Mouse (Mus musculus): ENCODE measurements around the gene Gm20449.
"Not testable (repeated sequence)": the region's sequence is repeated elsewhere in the genome, so short reads cannot be mapped to it uniquely, and the experiment has no call there.

Gene Gm20449

DNA sequence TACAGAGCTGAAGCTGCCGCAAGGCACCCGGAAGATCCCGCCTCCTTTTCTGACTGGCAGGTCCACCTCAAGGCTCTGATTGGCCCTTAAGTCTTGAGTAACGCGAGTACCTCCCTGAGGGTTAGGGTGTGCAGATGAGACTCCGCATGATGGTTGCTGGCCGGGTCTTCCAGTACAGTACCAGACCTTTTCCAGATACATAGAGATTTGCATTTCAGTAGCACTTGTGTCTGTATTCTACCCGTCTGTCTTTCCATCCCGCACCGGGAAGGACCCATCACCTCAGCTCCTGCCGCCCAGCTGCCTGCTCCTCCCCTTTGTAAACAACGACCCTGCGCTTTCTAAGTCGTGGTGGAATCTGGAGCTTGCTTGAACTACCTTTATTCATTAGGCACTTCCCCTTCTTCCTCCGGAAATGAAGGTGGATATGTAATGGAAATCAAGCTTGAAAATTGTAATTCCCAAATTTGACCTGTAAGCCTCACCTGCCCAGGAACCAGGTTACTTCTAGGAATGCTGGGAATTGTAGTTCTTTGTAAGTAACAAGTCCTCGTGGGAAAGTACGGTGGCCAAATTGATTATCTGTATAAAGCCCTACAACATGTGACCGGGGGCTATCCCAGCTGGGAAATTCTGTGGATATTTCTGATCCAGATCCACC is at the start of gene Gm20449, which contains the start of gene AW146154:
Gene Gm20449 (minus strand): TSS at position 29 of the 661 bp plus-strand sequence.
Gene AW146154 (minus strand): TSS at position 502 of the 661 bp plus-strand sequence.
- DNase-seq (ENCODE audit: low spot score in 2 of 2): peak; percentile 97 to 99

GRCm38 (mm10) chr7:41512672-41513071 is 13.5 kb upstream of the Gm20449 start:
- DNase-seq (ENCODE audit: low spot score in 2 of 2): no peak

GRCm38 (mm10) chr7:41512207-41512606 is 13.0 kb upstream of the Gm20449 start:
- no peak for DNase-seq (ENCODE audit: low spot score in 2 of 2)

GRCm38 (mm10) chr7:41502402-41502801 is 3.2 kb upstream of the Gm20449 start:
- no peak for DNase-seq (ENCODE audit: low spot score in 2 of 2)

GRCm38 (mm10) chr7:41500151-41500934 is 1.1 kb upstream of the Gm20449 start:
- DNase-seq (ENCODE audit: low spot score in 2 of 2): peak; percentile 34 to 67

- not testable (repeated sequence) for DNase-seq (ENCODE audit: low spot score in 2 of 2)
These were observed 214 bp downstream of the Gm20449 start for GRCm38 (mm10) chr7:41499018-41499388.

GRCm38 (mm10) chr7:41498464-41498863 is 753 bp downstream of the Gm20449 start:
- not testable (repeated sequence) for DNase-seq (ENCODE audit: low spot score in 2 of 2)

DNA sequence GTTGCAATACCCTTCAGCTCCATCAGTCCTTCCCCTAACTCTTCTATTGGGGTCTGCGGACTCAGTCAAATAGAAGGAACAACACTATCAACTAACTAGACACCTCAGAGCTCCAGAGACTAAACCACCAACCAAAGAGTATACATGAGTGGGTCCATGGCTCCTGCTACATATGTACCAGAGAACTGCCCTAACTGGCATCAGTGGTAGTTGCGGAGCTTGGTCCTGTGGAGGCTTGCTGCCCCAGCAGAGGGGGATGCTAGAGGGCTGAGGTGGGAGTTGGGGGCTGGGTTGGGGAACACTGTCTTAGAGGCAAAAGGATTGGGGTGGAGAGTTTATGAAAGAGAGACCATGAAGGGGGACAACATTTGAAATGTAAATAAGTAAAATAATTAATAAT is 1.3 kb downstream of the Gm20449 start:
- DNase-seq (ENCODE audit: low spot score in 2 of 2): no peak

GRCm38 (mm10) chr7:41451864-41452263 is 47.4 kb downstream of the Gm20449 start:
- DNase-seq (ENCODE audit: low spot score in 2 of 2): no peak

GRCm38 (mm10) chr7:41448596-41448995 is 50.6 kb downstream of the Gm20449 start, which contains the start of gene Vmn2r57:
Gene Vmn2r57 (minus strand): TSS chr7:41448696.
- DNase-seq (ENCODE audit: low spot score in 2 of 2): not testable (repeated sequence)

DNA sequence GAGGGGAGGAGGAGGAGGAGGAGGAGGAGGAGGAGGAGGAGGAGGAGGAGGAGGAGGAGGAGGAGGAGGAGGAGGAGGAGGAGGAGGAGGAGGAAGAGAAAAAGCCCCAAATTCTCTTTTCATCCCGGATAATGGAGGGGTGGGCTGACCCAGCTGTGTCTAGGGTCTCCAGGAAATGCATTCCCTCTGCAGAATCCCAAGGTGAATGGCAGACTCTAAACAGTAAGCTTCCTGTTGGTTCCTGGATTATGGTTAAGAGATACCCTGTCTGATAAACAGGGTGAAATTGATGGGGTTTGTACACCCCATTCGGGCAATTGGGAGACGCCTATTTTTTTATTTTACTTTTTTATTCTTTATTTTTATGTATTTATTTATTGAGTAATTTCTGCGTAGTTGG is 105.1 kb downstream of the Gm20449 start:
- no peak for DNase-seq (ENCODE audit: low spot score in 2 of 2)

- peak; percentile 55 to 69 for DNase-seq (ENCODE audit: low spot score in 2 of 2)
These were observed 105.9 kb downstream of the Gm20449 start, which contains the start of gene AI987944 for GRCm38 (mm10) chr7:41393048-41393971. Gene AI987944 (minus strand): TSS chr7:41393379.

All from urinary bladder, adult 18-20 months (tissue).